Mouse (Mus musculus) kidney, postnatal 4 days (tissue): ENCODE data around the gene Klf9.

Experiments
- DNase-seq, 2 experiments: peaks; one replicate each; pipeline ENCODE4 v3.0.0; 2021; ENCODE audit warnings: mixed read lengths in 2 of 2

Klf9 gene

DNA sequence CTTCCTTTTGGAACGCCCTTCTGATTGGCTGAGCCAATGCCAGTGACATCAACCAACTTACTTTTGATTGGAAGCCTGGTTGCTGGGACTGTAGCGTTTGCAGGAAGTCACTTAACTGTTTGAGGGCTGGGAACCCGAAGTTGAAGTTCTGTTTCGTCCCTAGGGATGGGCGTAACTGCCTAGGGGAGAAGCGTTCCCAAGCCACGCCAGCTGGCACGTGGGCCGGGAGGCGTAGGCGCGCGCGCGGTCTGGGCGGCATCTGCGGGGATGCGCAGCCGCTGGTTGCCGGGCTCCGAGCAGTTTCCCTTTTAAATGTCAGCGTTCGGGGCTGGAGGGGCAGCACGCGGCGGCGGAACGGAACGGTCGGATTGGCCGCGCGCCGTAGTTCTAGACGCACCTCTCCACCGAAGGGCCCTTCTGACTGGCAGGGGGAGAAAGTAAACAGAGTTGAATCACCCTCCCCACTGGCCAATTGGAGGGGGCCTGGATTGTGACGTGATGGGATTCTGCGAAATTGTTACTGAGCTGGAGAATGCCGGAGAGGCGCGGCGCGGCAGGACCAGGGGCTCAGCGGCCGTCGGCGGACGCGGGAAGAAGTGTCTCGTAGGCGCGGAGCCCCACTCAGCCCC, at the start of gene Klf9:
Klf9 (plus strand) TSS at position 538 of the 629 bp plus-strand sequence.
- peak; percentile 90 to 95 for DNase-seq

DNA sequence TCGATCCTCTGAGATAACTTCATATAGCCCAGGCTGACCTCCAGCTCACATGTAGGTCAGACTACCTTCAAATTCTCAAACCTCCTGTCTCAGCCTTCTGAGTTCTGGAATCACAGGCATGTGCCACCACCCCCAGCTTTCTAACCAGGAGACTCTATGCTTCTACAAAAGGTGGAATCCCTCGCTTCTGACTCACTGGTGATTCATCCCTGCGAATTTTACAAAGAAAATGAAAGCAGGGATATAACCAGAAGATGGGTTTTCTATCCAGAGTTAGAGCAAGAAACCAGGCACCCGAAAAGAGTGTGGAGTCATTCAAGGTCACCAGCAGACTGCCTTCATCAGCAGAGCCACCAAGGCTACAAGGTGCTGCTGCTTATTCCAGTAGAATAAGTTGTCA, 49.4 kb upstream of the Klf9 start:
- DNase-seq: no peak

DNA sequence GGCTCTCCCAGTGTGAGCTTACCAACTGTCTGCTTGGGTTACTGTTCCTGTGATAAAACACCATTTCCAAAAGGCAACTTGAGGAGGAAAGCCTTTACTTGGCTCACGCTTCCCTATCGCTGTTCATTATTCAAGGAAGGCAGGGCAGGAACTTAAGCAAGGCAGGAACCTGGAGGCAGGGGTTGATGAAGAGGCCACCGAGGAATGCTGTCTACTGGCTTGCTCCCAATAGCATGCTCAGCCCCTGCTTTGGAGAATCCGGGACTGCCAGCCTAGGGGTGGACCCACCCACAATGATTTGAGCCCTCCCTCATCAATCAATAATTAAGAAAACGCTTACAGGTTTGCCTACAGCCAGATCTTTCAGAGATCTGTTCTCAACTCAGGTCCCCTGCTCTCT, 47.5 kb upstream of the Klf9 start:
- DNase-seq: no peak

DNA sequence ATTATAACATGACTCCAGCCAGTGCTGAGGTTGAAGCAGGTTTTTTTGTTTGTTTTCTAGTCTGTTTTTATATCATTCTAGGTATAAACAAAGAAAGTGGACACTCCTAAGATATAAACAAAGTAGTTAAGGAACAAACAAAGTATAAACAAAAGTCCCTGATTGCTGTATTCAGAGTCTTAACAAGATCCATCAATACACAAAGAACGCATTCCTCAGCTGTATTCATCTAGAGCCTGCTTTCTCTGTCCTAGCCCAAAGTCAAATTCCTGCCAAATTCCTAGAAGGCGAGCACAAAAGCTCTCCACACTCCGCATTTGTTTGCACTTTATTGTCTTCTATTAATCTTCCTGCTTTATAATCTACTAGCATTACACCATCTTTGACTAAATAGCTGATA, 46.1 kb upstream of the Klf9 start:
- no peak for DNase-seq

DNA sequence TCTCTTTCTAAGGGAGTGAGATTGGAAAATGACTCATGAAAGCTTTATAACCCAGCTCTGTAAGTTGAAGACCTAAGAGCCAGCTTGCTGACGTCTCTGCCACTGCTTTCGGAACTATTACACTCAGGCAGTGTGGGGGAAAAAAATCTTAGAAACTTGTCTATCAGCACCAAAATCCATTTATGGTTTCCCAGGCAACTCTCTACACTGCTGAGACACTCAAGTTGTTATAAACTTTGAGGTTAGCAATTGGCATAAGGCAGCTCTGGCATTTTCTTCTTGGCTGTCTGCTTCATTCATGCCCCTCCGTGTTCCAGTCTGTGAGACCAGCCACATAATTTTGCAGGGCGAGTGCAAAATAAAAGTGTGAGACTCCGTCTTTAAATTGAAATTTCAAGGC, 34.2 kb upstream of the Klf9 start:
- no peak for DNase-seq

DNA sequence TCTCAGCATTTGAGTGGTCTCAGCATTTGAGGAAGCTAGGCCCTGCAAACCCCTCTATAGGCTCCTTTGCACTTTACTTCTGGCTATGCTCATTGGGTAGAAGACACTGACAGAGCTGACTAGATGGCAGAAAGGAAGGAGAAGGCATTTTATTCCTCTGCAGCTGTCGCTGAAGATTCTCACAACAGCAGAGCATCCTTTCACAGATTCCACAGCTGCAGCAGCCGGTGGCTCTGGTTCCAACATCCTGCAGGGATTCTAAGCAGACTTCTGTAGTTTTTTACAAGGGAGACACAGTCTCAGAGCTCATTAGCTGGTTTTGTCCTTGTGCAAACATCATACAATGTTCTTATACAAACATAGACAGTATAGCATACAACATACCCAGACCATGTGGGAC, 33.7 kb upstream of the Klf9 start:
- DNase-seq: no peak

DNA sequence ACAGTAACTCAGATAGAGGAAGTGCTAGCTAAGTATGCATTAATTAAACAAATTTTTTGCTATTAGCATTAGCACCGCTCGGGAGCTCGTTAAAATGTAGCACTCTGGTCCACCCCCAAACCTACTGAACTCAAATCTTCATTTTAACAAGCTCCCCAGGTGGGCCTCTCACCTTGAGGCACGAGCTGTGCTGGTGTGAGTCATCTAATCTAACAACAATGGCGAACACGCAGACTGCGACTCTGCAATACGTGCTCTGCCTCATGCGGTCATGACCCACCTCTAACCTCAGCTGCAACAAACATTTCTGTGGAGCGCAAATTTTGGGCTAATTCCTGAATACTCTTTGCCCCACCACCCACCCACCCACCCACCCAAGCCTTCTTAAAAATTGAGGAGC, 19.2 kb upstream of the Klf9 start:
- no peak for DNase-seq

DNA sequence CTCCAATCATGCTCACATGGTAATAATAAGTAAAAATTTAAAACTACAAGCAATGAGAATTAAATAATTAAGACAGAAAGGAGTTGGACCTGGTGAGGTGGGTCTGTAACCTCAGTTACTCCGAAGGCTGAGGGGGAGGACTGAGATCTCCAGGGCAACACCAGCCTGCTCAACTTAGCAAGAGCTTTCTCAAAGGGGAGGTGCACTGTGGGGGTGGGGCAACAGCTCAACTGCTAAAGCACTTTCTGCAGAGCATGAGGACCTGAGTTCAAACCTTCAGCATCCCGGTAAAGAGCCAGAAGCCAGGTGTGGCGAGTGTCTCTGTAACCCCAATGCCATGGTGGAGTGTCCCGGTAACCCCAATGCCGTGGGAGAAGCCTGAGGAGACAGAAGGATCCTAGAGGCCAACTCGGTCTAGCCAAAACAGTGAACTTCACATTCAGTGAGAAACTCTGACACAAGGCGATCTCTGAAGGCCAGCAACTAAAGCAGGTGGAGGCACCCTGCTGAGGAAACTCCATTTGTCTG, 16.9 kb upstream of the Klf9 start:
- no peak for DNase-seq

DNA sequence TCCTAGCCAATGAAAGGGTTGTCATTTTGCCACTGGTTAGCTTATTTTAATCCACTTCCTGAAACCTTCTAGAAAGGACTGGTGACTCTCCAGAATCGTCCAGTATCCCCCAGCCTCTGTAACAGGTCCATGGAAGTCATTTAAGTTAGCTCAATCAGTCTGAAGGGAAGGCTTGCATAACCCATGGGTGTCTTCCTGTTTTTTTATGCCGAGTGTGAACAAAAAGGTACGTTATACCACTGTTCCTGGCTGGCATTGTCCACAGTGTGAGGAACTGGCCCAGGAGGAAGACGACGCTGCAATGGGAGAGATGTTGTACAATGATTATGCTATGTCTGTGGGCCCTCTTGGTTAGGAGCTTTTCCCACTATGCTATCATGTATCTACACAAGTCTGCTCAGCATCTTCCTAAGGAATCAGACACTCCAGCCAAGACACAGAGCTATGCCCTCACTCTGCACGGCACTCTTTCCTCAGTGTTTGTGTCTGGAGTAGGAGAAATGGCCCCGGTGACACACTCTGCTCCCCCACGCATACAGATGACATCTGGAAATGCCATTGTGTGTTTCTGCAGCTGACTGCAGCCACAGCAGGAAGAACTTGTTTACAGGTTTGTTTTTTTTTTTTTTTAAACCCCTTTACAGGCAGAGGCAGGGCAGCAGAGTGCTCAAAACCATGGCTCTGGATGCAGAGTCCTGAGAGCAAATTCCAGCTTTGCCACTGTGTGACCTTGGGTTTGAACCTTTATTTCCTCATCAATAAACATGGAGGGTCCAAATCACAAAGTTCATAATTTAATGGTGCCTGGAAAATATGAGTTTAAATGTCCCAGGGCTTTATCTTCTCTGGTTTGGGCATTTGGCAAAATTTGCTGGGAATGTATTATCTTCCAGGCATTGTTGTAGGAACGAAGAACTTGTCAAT, 15.5 kb upstream of the Klf9 start:
- DNase-seq: peak in 1 of 2 experiments; percentile 3

DNA sequence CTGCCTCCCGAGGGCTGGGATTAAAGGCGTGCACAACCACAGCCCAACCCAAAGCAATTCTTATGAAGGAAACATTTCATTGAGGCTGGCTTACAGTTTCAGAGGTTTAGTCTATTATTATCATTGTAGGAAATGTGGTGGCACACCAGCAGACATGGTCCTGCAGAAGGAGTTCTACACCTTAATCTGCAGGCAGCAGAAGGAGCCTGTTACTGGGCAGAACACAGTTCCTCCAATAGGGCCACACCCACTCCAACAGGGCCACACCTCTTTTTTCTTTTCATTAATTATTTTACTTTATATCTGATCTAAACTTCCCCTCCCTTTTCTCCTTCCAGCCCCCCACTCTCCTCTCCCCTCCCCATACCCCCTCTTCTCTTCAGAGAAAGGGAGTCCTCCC, 11.1 kb upstream of the Klf9 start:
- DNase-seq: no peak

DNA sequence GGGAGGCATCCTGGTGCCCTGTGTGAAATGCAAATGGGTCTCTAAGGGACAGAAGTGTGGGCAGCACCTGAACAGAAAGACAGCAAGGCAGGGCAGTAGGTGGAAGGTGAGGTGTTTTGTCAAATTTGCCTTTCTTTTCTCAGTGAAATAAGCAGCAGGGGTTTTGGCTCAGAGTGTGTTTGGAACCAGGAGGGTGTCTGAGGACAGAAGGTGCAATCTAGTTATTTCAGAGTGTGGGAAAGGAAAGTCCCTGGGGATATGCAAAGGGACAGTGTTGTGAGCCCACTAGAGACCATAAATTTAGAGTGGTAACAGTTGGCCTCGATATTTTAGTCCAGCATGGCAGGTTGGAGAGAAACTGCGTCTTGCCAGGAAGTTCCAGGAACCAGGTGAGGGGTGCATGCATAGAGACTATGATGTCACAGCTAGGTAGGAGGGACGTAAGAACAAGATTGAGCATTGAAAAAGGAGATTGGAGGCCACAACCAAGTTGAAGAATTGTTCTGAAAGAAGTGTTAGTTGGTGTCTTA, 8.9 kb upstream of the Klf9 start:
- DNase-seq: no peak

DNA sequence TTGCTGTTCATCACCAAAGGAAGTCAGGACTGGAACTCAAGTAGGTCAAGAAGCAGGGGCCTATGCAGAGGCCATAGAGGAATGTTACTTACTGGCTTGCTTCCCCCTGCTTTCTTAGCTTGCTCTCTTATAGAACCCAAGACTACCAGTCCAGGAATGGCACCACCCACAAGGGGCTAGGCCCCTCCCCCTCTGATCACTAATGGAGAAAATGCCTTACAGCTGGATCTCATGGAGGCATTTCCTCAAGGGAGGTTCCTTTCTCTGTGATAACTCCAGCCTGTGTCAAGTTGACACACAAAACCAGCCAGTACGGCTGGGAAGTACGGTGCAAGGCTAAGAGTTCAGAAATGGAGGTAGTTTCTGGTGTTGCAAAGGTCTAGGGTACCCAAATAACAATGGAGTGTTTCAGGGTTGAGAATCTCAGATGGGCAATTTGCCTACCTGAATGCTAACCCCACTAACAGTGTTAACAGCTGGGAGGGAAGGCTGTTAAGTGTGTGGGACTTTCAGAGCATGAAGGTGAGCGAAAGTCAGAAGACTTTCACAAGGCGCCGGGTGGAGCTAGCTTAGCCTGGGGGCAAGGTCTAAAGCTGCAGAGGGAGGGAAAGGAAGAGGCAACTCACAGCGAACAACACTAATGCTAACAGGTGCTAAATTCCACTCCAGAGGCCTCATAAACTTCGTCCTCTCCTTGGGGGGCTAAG, 8.2 kb upstream of the Klf9 start:
- DNase-seq: peak; percentile 59 to 75

DNA sequence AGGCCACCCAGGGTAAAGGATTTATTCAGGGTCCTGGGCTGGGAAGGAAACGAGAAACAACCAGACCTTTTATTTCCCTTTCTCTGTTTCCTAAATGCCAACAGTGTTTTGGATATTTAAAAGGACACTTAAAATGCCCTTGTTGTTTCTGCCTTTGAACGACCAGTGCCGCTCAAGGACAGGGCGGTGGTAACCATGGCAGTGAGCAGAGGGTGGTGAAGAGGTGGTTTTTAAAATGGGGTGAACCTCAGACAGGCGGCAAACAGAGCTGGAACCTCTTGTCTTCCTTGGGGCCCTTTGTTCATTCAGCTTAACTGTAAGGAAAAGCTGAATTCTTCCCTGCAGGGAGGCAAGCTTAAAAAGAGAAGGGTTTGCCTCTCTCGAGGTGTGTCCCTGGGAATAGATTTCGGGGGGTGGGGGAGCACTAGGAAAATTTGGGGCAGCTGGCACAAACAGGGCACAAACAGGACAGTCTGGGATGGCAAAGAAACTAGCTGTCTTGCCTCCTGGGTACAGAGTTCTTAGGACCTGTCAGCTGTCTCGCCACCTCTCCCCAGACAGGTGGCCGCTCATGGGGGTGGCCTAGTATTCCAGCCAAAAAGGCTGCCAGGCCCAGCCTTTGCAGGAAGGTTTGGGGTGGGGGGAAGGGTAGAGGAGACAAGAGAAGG, 7.5 kb upstream of the Klf9 start:
- peak in 1 of 2 experiments; percentile 10 for DNase-seq

DNA sequence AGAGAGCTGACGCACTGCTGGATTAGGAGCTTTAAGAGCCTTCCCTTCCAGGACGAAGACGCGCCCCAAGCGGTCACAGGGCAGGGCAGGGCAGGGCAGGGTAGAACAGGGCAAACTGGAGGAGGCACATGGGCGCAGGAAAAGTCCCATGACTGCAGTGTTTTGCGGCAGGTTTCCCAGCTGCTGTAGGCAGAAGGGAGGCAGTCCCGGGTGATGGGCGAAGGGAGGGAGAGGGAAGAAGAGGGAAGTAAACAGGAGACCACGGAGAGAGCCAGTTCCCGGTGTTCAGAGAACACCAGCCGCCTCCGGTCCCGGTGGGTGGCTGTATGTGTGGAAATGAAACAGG, 7.0 kb upstream of the Klf9 start:
- DNase-seq: peak; percentile 67 to 82

DNA sequence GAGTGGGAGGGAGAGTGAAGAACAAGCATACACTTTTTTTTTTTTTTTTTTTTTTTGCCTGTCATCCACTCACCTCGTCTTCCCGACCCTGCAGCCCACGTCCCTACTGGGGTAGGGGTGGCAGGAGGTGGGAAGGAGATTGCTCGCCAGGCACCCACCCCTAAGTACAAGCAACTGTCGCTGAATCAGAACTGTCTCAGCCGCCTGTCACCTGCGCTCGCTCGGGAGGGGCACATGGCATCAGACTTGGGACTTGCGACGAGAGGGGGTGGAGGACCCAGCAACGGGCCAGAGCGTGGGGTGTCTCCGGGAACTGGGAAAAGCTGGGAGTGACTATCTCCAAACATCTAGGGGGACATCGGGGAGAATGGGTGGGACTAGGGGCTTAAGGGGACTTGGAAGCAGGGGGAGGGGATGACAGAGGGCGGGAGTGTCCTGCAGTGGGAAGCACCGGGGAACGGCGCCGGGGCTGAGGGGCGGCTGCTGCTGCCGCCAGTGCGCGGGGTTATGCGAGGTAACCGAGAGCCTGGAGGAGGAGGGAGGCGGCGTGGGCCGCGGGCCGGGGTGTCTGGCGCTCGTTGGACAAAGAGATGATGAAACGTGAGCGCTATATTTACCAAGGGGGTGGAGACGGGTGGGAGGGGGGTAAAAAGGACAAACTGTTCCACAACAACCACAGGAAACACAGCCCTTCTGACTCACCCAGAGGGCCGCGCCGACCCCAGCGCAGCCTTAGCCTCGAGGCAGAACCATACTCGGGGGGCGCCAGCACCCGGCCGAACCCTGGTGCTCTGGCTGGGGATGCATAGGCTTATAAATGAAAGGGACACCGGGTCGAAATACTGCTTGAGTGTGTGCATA, 6.4 kb upstream of the Klf9 start:
- DNase-seq: peak; percentile 83 to 90

DNA sequence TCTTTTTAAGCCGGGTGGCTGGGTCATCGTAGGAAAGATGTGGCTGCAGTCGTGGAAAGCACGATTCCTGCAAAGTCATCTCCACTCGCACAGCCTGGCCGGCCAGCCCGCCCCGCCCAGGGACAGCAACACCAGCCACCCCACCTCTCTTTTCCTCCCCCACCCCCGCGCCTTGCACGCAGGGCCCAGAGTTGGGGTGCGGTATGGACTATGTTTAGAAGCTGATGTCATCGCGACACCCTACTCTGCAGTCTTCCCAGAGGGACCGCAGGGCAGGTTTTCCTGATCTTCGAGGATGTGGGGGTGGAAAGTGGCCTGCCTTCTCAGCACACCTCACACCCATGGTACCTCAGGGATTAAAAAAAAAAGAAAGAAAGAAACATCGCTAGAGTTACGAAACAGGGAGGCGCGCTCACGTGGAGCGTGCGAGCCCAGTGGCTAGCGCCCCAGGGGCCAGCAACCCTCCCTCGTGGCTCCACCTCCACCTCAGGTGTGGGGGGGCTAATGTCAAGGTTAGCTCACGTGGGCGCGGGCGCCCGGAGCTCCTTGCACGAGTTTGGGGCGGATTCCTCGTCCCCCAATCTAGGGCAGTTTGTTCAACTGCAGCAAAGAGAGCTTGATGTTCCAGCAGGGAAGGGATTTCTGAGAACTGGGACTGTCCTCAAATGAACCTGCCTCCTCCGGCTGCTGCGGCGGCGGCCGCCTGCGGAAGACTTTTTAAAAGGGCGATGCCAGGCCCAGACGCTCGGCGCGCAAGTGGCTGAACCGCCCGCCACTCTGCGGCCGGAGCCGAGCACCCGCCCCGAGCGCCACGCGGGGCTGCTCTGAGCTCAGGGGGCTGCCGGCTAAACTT, 5.5 kb upstream of the Klf9 start:
- peak; percentile 86 to 92 for DNase-seq

DNA sequence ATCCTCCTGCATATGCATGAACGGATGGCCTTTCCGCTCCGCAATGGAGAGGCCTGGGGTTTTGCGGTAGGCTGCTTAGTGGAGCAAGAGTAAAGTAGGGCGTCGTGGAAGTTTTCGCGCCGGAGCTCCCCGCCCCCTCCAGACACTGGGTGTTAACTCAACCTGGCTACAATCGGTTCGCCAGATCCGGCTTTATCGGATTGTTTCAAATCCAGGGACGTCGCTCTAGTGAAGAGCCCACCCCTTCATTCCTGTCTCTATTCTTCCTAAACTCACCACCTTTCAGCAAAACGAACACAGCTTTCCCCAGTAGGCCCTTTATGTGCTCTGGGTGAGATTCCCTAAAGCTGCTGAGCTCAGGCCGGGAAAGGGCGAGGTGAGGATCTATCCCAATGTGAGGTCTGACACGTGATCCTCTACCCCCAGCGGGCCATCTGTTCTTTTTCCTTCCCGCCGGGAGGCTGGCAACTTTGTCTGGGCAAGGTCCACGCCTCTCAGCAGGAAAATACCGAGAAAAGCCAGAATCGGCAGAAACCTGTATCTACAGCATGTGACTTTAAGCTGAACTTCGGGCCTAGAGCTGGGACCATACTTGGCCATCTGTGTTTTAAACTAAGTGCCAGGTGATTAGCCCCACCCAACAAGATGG, 4.7 kb upstream of the Klf9 start:
- DNase-seq: peak; percentile 53 to 76

DNA sequence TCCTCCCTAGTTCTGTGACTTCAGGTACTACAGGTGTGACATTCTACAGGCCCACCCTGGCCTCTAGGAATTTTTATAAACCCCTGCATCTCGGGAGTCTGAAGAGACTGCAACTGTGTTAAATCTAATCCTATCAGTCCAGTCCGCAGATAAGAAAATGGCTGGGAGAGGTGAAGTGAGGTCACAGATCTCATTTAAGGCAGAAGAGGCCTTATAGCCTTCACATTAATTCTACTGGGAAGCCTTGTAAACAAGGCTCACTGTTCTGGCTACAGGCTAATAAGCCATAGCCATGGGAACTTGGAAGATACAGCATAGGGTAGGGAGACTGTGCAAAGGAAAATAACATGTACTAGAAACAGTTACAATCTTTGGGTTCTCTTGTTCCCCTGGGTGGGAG, 3.7 kb upstream of the Klf9 start:
- no peak for DNase-seq

DNA sequence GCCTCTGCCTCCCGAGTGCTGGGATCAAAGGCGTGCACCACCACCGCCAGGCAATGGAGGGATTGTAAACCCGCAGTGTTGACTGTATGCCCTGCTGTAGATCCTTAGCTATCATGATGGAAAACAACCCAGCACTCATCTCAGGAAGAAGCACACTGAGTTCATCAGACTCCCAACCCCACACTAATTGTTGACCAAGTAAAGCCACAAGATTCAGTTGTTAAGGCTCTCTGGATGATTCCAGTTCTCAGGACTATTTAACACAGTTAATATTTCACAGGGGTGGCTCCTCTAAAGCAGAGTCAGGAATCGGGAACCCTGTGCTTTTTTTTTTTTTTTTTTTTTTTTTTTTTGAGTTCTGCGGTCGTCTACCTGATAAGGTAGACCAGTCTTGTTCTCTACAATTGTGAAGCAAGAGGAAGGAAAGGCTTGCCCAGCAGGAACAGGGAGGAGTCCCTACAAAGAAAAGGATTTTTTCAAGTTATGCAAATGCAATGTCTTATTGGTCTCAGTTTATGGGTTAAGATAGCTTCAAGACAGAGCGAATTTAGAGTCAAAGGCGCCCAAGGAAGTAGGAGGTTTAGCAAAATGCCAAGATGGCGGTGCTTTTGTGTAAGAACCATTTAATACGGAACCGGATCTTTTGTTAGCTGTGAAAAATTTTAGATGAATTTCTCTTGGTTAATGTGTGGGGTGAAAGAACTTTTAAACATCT, 1.1 kb upstream of the Klf9 start:
- DNase-seq: no peak
